Mouse (Mus musculus) frontal cortex, postnatal 14 days (tissue): Measurements from ENCODE around the gene Cnot1.
A peak's percentile ranks its signal among the peaks of the same experiment; 100 is the strongest.
"Not testable (repeated sequence)": the region's sequence is repeated elsewhere in the genome, so short reads cannot be mapped to it uniquely, and the experiment has no call there.

Experiments used
- DNase-seq, 2 experiments: peaks; one replicate each; pipeline ENCODE4 v3.0.0; 2022; ENCODE audit warnings: low spot score in 2 of 2

Cnot1 gene

GRCm38 (mm10) chr8:95817597-95817996, 10.3 kb upstream of the Cnot1 start:
- DNase-seq = no peak

GRCm38 (mm10) chr8:95816044-95816708, 8.9 kb upstream of the Cnot1 start:
- DNase-seq = no peak

GRCm38 (mm10) chr8:95810184-95810591, 2.9 kb upstream of the Cnot1 start:
- no peak for DNase-seq

GRCm38 (mm10) chr8:95809116-95809515, 1.9 kb upstream of the Cnot1 start:
- no peak for DNase-seq

- no peak for DNase-seq
Observed at GRCm38 (mm10) chr8:95808631-95809030, 1.4 kb upstream of the Cnot1 start.

GRCm38 (mm10) chr8:95807861-95808260, 597 bp upstream of the Cnot1 start:
- DNase-seq = peak; percentile 91 to 94

- peak; percentile 9 to 14 for DNase-seq
Observed at GRCm38 (mm10) chr8:95806461-95807191, 638 bp downstream of the Cnot1 start.

GRCm38 (mm10) chr8:95805482-95805881, 1.8 kb downstream of the Cnot1 start:
- DNase-seq = no peak

GRCm38 (mm10) chr8:95802231-95802630, 5.0 kb downstream of the Cnot1 start:
- DNase-seq = no peak

- DNase-seq = no peak
Observed at GRCm38 (mm10) chr8:95801476-95802064, 5.7 kb downstream of the Cnot1 start.

- no peak for DNase-seq
Observed at GRCm38 (mm10) chr8:95800353-95800752, 6.9 kb downstream of the Cnot1 start.

- DNase-seq = no peak
Observed at GRCm38 (mm10) chr8:95799891-95800290, 7.4 kb downstream of the Cnot1 start.

- no peak for DNase-seq
Observed at GRCm38 (mm10) chr8:95799117-95799516, 8.1 kb downstream of the Cnot1 start.

GRCm38 (mm10) chr8:95795333-95796061, 11.8 kb downstream of the Cnot1 start:
- not testable (repeated sequence) for DNase-seq

GRCm38 (mm10) chr8:95785591-95785990, 21.7 kb downstream of the Cnot1 start:
- DNase-seq = no peak

GRCm38 (mm10) chr8:95782628-95783027, 24.6 kb downstream of the Cnot1 start:
- no peak for DNase-seq

GRCm38 (mm10) chr8:95781775-95782174, 25.5 kb downstream of the Cnot1 start:
- DNase-seq = no peak

- no peak for DNase-seq
Observed at GRCm38 (mm10) chr8:95781085-95781484, 26.2 kb downstream of the Cnot1 start.

GRCm38 (mm10) chr8:95764133-95764532, 43.1 kb downstream of the Cnot1 start:
- DNase-seq = no peak

- no peak for DNase-seq
Observed at GRCm38 (mm10) chr8:95760323-95760722, 46.9 kb downstream of the Cnot1 start.

- no peak for DNase-seq
Observed at GRCm38 (mm10) chr8:95751924-95752323, 55.3 kb downstream of the Cnot1 start.

- no peak for DNase-seq
Observed at GRCm38 (mm10) chr8:95748028-95748427, 59.2 kb downstream of the Cnot1 start.
